Mouse (Mus musculus): ENCODE results near the gene Micu1.
A peak's percentile ranks its signal among the peaks of the same experiment; 100 is the strongest.
"Not testable (repeated sequence)": the region's sequence is repeated elsewhere in the genome, so short reads cannot be mapped to it uniquely, and the experiment has no call there.

The Micu1 gene

DNA sequence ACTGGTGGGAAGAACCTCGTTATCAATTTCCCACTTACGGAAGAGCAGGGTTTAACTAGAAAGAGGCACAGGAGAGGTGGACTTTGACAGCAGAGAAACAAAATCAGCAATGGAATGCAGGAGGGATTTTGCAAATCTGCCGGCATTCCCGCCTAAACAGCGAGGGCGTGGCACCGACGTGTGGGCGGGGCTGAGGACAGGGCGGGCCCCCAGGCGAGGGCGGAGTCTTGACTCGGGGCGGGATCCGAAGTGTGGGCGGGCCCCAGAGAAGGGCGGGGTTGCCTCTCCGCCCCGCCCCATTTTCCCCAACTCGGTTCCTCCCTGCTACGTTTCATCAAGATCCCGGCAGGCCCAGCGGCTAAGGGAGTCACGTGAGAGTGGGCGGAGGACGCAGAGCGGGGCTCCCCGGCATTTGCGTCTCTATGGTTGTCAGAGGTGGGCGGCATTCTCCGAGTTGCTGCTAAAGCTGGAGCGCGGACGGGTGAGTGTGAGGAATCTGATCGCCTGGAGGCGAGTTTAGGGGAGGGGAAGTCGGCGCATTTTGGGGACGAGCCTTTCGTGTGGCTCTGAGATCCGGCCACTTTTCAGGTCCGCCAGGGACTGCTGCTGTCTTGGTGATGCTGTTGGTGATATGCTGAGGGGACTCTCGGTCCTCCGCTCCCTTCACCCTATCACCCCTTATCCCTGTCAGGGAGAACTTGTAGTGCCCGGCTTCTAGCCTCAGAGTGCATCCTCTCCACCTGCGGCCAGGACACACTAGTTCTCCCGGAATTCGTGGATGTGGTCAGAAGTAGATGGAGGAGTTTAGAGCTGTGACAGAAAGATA lies at the start of gene Micu1:
Gene Micu1, plus strand, starts transcription at position 271 of the 826 bp plus-strand sequence.
- peak; percentile 96 for DNase-seq

DNA sequence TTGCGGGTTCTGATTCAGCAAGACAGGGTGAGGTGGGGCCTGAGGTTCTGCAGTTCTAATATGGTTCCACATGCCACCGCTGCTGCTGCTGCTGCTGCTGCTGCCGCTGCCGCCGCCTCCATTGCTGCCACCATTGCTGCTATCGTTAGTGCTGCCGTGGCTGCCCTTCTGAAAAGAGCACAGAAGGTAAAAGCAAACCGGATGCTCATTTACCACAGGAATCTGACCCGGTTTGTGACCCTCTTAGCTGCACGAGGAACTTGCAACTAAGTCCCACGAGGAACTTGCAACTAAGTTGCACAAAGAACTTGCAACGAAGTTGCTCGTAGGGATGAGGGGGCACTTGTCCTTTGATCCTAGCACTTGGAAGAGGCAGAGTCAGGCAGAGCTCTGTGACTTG lies 45.5 kb upstream of the Micu1 start:
- DNase-seq = peak; percentile 10

DNA sequence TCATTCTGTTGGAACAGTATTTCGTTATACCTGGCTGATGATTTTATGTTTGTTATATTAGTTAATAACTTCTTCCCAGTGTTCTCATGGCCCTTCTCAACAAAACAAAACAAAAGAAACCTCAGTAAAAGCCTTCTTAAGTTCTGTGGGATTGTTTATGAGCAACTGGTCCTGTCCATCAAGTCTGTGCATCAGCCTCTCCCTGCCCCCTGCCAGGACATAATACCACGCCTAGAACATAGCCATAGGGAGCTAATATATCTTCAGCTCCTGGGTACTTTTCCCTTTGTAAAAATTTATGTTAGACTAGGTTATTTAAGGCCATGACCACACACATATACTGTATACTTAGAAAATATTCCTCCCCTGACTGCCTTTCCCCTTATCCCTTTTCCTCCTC lies 37.5 kb upstream of the Micu1 start:
- DNase-seq = no peak

DNA sequence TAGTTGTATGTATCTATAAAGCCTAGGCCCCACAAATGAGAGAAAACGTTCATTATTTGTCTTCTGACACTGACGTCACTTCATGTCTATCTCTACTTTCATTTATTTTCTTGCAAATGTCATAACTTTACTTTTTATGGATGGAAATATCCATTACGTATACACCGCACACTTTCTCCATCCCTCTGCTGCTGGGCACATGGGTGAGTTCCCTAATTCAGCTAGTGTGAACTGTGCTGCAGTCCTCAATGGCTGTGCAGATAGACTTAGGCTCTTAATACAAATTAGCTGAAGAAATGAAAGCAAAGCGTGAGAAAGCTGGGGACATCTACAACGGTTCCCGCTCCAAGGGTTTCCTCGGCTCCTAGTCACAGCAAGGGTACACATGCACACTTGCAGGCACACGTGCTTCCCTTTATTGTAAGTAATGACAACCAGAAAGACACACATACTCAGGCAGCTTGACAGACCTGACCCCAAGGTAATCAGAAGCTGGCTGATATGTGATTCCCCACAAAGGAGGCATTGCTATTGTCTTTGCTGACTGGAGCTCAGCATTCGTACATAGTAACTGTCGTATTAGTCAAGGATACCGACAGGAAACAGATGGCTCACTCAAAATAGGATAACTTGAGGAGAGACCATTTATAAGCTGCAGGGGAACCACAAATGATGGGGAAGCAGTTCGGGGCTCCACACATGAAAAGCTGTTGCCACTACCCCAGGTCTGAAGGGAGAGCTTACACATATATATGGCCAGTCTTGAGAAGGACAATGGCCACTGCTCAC lies 36.6 kb upstream of the Micu1 start:
- no peak for DNase-seq

DNA sequence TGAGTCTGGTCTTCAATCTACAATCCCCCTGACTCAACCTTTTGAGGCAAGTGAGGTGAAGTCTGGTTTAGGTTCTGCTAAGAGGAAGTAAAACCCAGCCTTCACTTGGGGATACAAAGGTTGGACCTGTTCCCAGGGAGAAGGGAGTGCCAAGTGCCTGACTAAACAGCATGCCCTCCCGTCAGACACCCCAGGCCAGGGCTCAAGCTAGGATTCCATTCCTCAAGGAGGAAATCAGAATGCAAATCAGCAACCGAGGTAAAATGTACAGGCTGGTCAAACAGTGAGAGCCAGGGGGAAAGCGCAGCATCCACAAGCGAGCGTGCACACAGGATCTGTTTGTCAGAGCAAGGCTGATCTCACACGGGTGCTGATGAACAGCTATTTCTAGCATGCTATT lies 34.9 kb upstream of the Micu1 start:
- no peak for DNase-seq

DNA sequence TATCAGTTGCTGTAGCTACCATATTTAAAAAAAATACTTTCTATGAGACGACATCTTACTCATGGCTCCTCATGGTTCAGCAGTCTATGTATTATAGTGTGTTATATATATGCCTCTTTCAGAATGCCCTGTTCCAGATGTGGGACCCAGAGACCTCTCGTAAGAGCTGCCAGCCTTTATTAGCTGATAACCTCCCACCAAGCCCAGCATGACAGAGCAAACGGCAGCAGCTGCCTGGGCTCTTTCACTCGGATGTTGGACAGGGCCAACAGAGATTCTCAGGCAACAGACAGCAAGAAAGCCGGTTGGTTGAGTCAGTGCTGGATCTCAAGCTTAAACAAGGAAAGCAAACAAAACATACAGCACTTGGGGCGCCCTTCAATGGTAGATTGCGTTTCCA lies 33.8 kb upstream of the Micu1 start:
- DNase-seq = no peak

DNA sequence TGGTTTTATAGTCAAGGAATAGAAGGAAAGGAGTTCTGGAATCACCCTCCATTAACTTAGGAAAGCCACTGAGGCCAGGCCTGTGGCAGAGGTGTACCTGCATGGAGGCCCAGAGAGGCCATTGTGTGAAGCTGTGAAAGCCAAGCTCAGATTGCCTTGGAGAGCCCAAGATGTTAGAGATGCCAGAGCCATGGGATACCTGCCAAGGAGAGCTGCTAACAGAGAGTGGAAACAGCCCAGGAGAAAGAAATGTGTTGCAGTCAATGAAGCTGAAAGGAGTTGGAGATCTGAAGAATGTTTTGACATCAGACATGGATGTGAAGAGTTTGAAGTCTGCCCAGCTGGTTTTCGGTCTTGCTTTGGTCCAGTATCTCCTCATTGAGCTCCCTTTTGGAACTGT lies 24.4 kb upstream of the Micu1 start:
- DNase-seq = no peak

DNA sequence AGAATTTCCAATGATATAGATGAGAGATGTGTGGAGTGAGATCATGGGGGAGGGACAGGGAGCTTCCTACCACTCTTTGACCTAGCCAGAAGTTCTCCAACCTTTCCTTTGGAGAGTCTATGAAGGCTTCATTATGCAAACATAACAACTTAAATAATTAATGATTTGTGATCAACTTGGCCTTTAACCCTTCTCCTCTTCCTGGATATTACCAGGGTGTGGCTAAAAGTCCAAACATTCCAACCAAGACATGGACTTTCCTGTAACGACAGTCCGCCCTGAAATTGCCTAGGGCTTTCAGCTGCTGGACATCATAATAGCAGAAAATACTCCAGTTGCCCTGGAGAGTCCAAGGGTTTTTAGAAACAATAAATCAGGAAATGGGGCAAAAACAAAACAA lies 23.1 kb upstream of the Micu1 start:
- DNase-seq = no peak

DNA sequence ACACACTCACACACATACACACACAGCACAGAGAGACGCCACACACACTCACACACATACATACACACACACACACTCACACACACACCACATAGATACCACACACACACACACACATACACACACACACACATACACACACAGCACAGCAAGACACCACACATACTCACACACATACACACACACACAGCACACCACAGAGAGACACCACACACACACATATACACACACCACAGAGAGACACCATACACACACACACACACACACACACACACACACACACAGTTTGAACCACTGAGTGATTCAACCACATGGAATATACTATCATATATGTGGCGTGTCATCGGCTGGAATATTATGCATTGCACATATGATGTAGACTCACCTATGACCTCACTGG lies 16.7 kb upstream of the Micu1 start:
- DNase-seq = not testable (repeated sequence)

DNA sequence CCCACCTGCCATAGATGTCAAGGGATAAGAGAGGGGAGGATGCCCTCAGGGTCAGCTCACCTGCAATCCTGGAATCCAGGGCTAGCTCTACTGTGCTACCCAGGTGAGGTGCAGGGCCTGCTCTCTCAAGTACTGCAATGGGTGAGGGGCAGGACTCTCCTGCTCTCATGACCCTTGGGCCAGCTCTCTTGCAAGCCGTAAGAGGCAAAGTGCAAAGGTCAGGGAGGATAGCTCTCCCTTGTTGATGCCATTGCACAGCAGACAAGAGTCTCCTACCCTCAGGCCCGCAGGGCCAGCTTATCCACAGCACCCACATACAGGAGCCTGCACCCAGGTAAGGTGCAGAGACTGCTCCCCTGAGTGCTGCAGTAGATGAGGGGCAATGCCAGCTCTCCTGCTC lies 15.2 kb upstream of the Micu1 start:
- no peak for DNase-seq

DNA sequence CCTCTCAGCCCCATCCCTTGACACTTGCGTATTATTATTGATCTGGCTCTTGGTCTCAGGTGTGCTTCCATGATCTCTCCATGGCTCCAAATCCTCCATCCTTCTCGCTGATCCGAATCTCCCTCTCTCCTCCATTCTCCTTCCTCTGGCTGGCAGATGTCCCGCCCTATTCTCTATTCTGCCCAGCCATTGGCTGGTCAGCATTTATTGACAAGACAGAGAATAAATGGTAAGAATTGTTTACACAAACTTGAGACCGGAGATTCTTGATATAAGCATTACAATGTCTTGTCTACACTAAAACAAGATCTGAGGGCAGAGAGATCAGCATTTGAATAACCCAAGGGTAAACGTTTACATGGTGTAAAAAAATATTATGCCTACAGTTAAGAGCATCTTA lies 12.4 kb upstream of the Micu1 start:
- no peak for DNase-seq

DNA sequence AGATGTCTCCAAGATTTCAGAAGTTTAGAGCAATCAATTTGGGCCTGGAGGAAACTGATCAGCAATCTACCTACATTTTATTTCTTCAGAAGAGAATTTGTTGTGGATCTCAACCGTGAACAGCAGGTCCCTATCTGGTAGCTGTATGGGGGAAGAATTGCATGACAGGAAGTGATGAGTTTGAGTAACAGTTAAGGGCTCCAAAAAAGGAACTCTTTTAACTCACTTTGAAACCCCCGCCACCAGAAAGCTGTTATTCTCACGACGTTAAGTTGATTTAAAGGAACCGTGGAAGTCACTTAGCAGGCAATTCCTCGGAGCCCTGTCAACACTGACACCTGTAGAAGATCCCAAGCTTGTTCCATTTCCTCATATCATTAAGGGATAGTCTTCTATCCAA lies 9.8 kb upstream of the Micu1 start:
- no peak for DNase-seq

DNA sequence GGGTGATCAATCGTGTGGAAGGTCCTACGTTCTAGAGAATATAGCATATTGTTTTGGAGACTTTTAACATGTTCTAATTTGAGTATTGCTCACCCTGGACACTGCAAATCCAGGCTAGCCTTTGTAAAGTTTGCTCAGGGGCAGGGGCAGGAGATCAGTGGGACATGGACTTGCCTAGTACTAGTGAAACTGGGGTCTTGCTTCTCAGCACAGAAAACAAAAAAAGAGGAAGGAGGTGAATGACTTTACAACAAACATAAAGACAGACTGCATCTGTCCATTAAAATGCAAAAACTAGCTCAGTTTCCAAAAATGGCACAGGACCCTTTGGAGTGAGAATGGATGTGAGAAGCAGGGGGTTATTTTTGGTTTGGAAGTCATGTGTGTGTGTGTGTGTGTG lies 8.2 kb upstream of the Micu1 start:
- DNase-seq = no peak

DNA sequence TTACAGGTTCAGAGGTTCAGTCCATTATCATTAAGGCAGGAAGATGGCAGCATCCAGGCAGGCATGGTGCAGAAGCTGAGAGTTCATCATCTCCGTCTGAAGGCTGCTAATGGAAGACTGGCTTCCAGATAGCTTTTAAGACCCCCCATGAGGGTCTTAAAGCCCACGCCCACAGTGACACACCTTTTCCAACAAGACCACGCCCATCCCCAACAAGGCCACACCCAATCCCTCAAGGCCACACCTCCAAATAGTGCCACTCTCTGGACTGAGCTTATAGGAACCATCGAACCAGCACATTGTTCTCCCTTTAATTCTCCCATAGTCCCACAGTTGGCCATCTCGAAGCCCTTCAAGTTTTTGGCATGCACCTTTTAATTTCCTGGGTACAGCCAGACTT lies 2.8 kb upstream of the Micu1 start:
- no peak for DNase-seq

DNA sequence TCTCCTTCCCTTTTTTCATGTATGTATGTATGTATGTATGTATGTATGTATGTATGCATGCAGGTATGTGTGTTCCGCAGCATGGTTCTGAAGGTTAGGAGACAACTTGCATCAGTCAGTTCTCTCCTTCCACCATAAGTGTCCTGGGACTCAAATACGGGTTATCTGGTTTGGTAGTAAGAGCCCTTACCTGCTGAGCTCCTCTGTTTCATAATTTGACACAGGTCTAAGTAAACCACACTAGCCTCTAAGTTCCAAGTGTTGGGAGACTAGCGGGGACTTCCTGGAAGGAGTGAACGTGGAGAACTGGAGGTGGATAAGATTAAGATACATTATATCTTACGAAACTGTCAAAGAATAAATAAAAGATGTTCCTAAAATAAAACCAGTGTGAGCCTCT lies 472 bp upstream of the Micu1 start:
- no peak for DNase-seq

DNA sequence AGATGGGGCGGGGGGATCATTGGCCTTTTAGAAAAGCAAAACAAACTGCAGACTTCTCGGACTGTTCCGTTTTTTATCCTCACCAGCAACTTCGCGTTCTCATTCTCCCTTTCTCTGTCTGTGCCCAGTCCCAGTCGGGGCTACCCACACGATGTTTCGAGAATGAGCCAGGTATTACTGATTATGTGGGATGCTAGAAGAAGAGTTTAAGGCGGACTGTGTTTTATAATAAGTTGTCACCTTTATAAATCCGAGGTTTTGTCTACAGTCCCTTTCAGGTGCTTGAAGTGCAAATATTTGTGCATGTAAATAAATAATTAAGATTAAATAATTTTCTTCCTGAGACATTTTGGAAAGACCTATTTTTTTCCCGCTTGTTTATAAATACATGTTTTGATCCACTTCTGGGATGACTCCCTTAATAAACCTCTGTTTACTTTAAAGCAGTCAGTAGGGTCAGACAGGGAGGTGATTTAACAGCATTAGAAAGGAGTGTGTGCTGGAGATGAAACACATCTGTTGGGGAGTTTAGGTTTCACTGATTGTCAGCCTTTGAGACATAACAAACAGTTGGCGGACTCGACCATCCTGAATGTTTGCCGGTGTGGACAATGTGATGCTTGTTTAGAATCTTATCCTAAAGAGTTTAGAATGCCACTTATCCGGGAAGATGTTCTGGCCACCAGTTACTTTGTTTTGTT lies 933 bp downstream of the Micu1 start:
- no peak for DNase-seq

DNA sequence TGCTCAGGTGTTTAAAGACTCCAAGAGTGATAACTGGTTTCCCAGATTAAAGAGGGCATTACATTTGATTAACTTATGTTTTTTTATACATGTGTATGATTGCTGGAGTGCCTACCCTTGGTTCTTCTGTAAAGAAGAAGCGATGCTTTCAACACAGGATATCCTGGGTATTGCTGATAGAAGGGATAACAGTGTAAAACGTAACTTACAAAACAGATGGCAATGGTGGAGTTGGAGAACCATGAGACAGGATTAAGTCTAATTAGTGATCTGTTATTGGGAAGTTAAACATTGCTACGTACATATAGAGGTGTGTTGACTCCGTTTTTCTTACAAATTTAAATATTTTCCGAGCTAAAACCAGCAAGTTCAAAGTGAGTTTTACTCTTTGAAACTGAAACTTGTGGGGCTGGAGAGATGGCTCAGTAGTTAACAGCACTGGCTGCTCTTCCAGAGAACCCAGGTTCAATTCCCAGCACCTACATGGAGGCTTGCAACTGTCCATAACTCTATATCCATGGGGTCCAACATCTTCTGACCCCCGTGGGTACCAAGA lies 4.8 kb downstream of the Micu1 start:
- DNase-seq = no peak

DNA sequence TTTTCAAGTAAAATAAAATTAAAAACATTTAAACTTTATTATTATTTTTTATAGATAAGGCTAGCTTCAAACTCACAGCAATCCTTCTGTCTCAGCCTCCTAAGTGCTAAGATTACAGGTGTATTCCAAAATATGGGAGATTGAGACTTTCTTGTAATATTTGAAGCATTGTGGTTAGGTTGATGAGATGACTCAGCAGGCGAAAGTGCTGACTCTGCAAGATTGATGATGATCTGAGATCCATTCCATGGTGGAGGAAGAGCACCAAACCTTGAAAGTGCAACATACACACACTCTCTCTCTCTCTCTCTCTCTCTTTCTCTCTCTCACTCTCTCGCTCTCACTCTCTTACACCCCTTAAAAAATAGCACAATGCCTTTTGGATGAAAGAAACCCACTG lies 5.3 kb downstream of the Micu1 start:
- DNase-seq = no peak

DNA sequence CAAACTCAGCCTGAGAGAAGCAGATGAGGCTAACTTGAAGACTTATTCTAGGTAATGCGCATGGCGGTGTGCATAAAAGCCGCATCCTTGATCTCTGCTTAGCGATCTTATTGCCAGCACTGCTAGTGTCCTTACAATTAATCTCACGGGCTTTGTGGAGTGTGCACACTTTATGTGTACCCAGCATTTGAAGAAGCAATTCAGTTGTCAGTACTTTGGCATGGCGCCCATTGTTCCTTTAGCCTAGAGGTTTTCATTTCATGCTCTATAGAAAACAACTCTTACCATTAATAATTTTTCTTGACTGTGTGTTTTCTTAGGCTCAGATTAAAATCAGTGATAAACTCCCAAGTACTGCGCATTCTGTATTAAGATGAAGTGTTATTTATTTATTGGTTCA lies 7.0 kb downstream of the Micu1 start:
- no peak for DNase-seq

DNA sequence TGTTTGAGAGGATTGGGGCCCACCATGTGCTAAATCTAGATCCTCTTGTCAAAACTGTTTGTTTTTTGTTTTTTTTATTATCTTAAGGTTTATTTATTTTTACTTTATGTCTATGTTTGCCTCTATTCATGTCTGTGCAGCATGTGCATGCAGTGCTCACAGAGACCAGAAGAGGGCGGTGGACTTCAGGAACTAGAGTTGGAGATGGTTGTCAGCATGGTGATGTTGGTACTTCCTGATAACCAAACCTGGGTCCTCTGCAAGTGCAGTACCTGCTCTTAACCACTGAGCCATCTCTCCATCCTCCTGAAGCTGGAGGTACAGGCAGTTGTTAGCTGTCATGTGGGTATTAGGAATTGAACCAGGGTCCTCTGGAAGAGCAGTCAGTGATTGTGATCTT lies 8.0 kb downstream of the Micu1 start:
- DNase-seq = peak; percentile 79

DNA sequence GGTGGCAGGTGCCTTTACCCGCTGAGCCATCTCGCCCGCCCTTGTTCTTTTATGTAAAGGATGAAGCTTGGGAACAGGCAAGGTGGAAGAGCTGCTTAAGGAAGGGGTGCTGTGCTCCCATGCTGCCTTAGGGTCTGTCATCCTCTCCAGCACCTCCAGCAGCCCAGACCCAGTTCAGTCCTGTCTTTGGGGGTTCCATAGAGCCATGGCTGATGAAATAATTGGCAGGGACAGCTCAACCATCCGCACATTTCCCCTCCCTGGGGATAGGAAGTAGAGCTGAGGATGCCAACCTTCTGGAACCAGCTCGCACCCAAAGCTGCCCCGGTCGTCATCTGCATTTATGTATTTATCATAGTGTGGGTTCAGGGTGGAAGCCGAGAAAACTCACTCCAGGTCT lies 9.8 kb downstream of the Micu1 start:
- DNase-seq = no peak

DNA sequence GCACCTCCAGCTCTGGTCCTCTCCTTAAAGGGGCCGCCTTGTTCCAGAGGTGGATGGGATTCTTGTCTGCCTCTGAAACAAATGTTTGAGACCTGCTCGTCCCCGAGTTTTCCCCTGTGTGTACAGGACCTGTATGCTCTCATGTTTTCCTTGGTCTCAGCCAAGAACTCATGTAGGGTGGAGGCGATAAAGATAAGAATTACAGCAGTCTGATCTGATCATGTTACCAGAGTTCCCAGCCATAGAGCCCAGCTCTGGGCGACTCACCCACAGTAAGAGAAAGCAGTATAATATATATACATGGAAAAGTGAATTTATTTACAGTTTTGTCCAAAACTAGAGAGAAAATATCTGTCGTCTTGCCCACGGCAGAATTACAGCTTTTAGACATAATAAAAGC lies 17.7 kb downstream of the Micu1 start:
- no peak for DNase-seq

DNA sequence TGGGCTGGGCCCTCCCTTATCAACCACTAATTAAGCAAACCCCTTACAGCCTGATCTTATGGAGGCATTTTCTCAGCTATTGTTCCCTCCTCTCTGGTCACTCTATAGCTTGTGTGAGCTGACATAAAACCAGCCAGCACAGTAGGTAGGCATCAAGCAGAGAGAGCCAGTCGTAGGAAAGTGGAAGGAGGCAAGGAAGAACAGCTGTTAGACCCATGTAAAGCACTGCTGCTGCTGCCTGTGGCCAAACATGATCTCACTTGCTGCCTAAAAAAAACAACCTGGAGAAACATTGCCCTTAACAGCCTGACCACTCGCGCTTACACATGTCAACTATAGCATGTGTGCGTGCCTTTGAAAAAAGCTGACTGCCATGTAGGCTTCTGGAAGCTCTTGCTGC lies 19.3 kb downstream of the Micu1 start:
- DNase-seq = no peak

DNA sequence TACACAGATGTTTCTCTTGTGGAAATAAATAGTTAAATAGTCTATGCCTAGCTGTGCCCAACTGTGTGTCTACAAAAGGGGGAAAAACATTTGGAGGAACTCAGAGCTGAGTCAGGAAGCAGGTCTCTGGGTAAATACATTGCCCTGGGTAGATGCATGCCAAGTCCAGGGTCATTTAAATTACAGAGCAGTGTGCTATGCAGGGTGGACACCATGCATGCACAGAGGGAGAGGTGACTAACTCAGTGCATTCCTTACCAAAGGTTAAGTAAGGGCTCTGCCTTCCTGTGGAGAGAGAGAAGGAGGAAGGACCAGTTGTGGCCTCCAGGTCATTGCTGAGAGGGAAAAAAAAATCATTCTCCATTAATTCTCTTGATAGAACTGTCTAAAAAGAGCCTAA lies 22.4 kb downstream of the Micu1 start:
- no peak for DNase-seq

Data from thymus, postnatal 4 days (tissue).